Mouse (Mus musculus) midbrain, embryonic 12.5 days (tissue): Measurements from ENCODE around the gene Ctnna2. TPM values are rescaled to one million over a fixed set of nuclear protein-coding genes. Genes with fewer than 3 reads are reported as not detected.
A peak's percentile ranks its signal among the peaks of the same experiment; 100 is the strongest.

Experiments used
- ATAC-seq: fragments of 200-750 bp; cut with Nextera tagmentation; 2 replicates; pipeline ENCODE4 v1.8.0; 2017; ENCODE audit warnings: low read depth, moderate TSS enrichment, moderate library complexity; ENCODE audit not compliant: low FRiP score
- H3K27ac ChIP-seq: fragments of 300-500 bp; sonication (generic); replicated peaks from 2 replicates; pipeline ENCODE4 v1.5.1; 2016; ENCODE audit warnings: mild to moderate bottlenecking
- H3K27me3 ChIP-seq: fragments of 300-500 bp; sonication (generic); 2 replicates; pipeline ENCODE4 v1.6.1; 2016; ENCODE audit warnings: mild to moderate bottlenecking
- H3K36me3 ChIP-seq: fragments of 300-500 bp; sonication (generic); 2 replicates; pipeline ENCODE4 v1.6.1; 2016
- H3K4me1 ChIP-seq: fragments of 300-500 bp; sonication (generic); 2 replicates; pipeline ENCODE4 v1.6.1; 2016
- H3K4me2 ChIP-seq: fragments of 300-500 bp; sonication (generic); replicated peaks from 2 replicates; pipeline ENCODE4 v1.6.1; 2016; ENCODE audit warnings: mild to moderate bottlenecking, moderate library complexity
- H3K4me3 ChIP-seq: fragments of 300-500 bp; sonication (generic); 2 replicates; pipeline ENCODE4 v1.5.1; 2016; ENCODE audit warnings: mild to moderate bottlenecking
- H3K9ac ChIP-seq: fragments of 300-500 bp; sonication (generic); replicated peaks from 2 replicates; pipeline ENCODE4 v1.6.1; 2016; ENCODE audit warnings: mild to moderate bottlenecking, moderate library complexity
- H3K9me3 ChIP-seq: fragments of 300-500 bp; sonication (generic); 2 replicates; pipeline ENCODE4 v1.6.1; 2016; ENCODE audit warnings: mild to moderate bottlenecking
- WGBS: fragments of 180-500 bp; shearing (Covaris S2); methylation state at CpG from one replicate; pipeline ENCODE4 v1.1.7; 2016; 5-methylcytosine and 5-hydroxymethylcytosine counted together
- polyA plus RNA-seq: library from polyadenylated mRNA; unstranded; fragments of >200 nt; fragmentation: Nextera tagmentation; extraction: Ambion mirVana; gene quantifications from 2 replicates; pipeline ENCODE4 v1.2.1, GENCODE M21; 2016

Gene Ctnna2
- polyA plus RNA-seq, 1 experiment from 2014 or later, result 82.0 TPM

GRCm38 (mm10) chr6:77222849-77223638 lies 756.5 kb downstream of the Ctnna2 start:
- Histone ChIP-seq H3K4me2 (peak overlapping the region; percentile 21; the same call in 1 of the 2 replicates), H3K27me3 (no peaks in the 10 kb centered on the region)

DNA sequence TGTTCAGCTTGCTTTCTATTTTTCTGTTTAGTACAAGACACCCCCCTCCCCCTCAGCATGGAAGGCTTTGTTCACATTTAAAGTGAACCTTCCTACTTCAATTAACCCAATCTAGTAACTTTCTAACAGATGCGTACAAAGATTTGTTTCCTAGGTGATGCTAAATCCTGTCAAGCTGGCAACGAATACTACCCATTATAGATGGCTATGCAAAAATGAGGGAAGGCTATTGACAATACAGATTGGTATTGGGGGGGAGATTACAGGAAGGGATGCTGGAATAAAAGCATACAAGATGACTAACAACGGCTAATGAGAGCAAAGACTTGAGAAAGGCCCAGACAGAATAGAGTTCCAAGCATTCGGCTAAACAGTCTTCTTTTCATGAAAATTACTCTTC lies 758.7 kb downstream of the Ctnna2 start:
- Histone ChIP-seq H3K27me3 (no peaks in the 10 kb centered on the region), H3K36me3 (no peaks in the 10 kb centered on the region), H3K4me2 (no peak overlapping the region), H3K27ac (no peak overlapping the region), H3K4me3 (no peak overlapping the region), H3K9me3 (no peaks in the 10 kb centered on the region), H3K4me1 (peaks cover 19% of the 10 kb centered on the region), H3K9ac (no peak overlapping the region)
- 24% methylated on average over 4 of the region's 4 CpGs for WGBS
- peak; percentile 16; the same call in 1 of the 2 replicates for ATAC-seq

More at GRCm38 (mm10) chr6:77222849-77223638, 756.5 kb downstream of the Ctnna2 start:
- peaks cover 19% of the 10 kb centered on the region for H3K4me1 ChIP-seq
- no peaks in the 10 kb centered on the region for H3K36me3 ChIP-seq
- no peak overlapping the region for H3K9ac ChIP-seq
- no peak overlapping the region for H3K27ac ChIP-seq
- WGBS, result 32% methylated on average over 16 of the region's 16 CpGs
- peak; percentile 77 for ATAC-seq
- no peak overlapping the region for H3K4me3 ChIP-seq
- H3K9me3 ChIP-seq, result no peaks in the 10 kb centered on the region

GRCm38 (mm10) chr6:77218875-77219274 lies 760.6 kb downstream of the Ctnna2 start:
- no peaks in the 10 kb centered on the region for H3K36me3 ChIP-seq
- peaks cover 22% of the 10 kb centered on the region for H3K4me1 ChIP-seq
- H3K4me2 ChIP-seq, result no peak overlapping the region
- H3K9me3 ChIP-seq, result no peaks in the 10 kb centered on the region
- no peaks in the 10 kb centered on the region for H3K27me3 ChIP-seq
- no peak for ATAC-seq
- H3K9ac ChIP-seq, result no peak overlapping the region
- no peak overlapping the region for H3K4me3 ChIP-seq
- no peak overlapping the region for H3K27ac ChIP-seq

DNA sequence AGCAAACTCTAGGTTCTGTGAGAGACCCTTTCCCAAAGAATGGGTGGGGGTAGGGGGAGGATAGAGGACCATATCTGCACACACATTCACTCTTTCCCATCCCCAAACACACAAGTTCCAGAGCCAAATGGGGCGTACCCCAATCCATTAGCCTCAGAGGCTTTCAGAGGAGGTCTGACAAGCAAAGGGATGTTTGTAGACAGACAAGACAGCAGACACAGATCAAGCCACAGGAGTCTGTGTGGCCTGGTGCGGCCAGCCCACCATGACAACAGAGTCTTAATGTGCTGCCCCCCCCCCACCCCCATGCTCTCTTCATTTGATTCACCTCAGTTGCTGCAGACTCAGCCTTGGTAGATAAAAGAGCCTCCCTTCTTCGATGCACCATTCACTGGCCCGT lies 764.2 kb downstream of the Ctnna2 start:
- Histone ChIP-seq H3K4me3 (no peak overlapping the region), H3K9me3 (no peaks in the 10 kb centered on the region), H3K27me3 (no peaks in the 10 kb centered on the region), H3K36me3 (no peaks in the 10 kb centered on the region), H3K4me2 (no peak overlapping the region), H3K9ac (no peak overlapping the region), H3K4me1 (peaks cover 8% of the 10 kb centered on the region; the same call in 1 of the 2 replicates), H3K27ac (no peak overlapping the region)
- WGBS, result 65% methylated on average over 4 of the region's 4 CpGs
- ATAC-seq, result no peak

DNA sequence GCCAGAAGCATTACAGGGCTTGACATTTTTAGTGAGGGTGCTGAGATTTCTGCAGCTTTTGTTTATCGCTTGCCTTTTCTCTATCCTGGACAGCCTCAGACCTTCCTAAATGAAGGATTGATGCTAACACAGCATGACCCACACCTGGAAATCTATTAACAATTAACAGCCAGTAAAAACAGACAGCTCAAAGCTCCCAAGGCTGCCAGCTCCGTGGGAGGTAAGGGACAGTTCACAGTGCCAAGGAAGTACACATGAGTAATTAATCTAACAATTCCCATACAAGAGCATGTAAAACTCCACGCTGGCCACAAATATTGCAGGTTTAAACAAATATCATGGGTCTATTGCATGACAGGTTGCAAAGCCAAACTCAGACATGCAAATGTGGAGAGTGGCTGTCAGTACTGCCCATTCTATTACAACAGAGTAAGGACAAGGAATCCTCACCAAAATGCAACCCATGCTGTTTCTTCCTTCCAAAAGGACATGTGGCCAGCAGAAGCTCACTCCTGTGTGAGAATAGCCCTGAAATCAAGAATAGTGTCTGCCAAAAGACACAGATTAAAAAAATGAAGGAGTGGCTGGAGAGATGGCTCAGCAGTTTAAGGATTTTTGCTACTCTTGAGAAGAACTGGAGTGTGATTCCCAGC lies 765.6 kb downstream of the Ctnna2 start:
- 42% methylated on average over 3 of the region's 3 CpGs for whole genome bisulfite sequencing

DNA sequence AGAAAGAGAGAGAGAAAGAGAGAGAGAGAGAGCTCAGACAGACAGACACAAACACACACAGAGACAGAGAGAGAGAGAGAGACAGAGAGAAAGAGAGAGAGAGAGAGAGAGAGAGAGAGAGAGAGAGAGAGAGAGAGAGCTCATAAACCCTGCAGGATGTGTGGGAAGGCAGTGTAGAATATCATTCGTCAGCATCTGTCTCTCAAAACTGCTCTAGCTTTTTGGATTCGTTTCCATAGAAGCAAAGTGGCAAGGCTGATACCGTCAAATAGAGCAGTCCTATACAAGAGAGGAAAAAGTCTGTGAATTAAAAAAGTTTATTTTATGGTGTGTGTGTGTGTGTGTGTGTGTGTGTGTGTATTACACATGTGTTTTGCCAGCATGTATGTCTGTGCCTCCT lies 769.6 kb downstream of the Ctnna2 start:
- no peaks in the 10 kb centered on the region for H3K27me3 ChIP-seq
- WGBS, result 85% methylated on average over 3 of the region's 3 CpGs
- H3K4me1 ChIP-seq, result peaks cover 8% of the 10 kb centered on the region; the same call in 1 of the 2 replicates
- H3K4me3 ChIP-seq, result no peak overlapping the region
- H3K4me2 ChIP-seq, result no peak overlapping the region
- no peak overlapping the region for H3K27ac ChIP-seq
- no peaks in the 10 kb centered on the region for H3K9me3 ChIP-seq
- H3K9ac ChIP-seq, result no peak overlapping the region
- ATAC-seq, result no peak
- H3K36me3 ChIP-seq, result no peaks in the 10 kb centered on the region

More for the DNA sequence above, 765.6 kb downstream of the Ctnna2 start:
- Histone ChIP-seq H3K36me3 (no peaks in the 10 kb centered on the region), H3K4me1 (peaks cover 8% of the 10 kb centered on the region; the same call in 1 of the 2 replicates), H3K27me3 (no peaks in the 10 kb centered on the region), H3K9me3 (no peaks in the 10 kb centered on the region), H3K4me3 (no peak overlapping the region), H3K4me2 (no peak overlapping the region), H3K27ac (no peak overlapping the region), H3K9ac (no peak overlapping the region)
- no peak for ATAC-seq

GRCm38 (mm10) chr6:77209183-77209582 lies 770.3 kb downstream of the Ctnna2 start:
- Histone ChIP-seq H3K4me1 (peaks cover 8% of the 10 kb centered on the region; the same call in 1 of the 2 replicates), H3K9ac (no peak overlapping the region), H3K9me3 (no peaks in the 10 kb centered on the region), H3K4me3 (no peak overlapping the region), H3K36me3 (no peaks in the 10 kb centered on the region), H3K27me3 (no peaks in the 10 kb centered on the region), H3K27ac (no peak overlapping the region), H3K4me2 (no peak overlapping the region)
- no peak for ATAC-seq
- 91% methylated on average over 1 of the region's 1 CpGs for WGBS

- no peaks in the 10 kb centered on the region for H3K36me3 ChIP-seq
- H3K4me3 ChIP-seq, result no peak overlapping the region
- 17% methylated on average over 2 of the region's 2 CpGs for WGBS
- H3K4me2 ChIP-seq, result no peak overlapping the region
- no peak overlapping the region for H3K27ac ChIP-seq
- 0 out of 2 replicates have a peak, but pooled peaks cover 7% of the 10 kb centered on the region for H3K4me1 ChIP-seq
- H3K27me3 ChIP-seq, result no peaks in the 10 kb centered on the region
- no peaks in the 10 kb centered on the region for H3K9me3 ChIP-seq
- no peak overlapping the region for H3K9ac ChIP-seq
- no peak for ATAC-seq
These were observed 780.1 kb downstream of the Ctnna2 start for GRCm38 (mm10) chr6:77199375-77199774.

GRCm38 (mm10) chr6:77196650-77197049 lies 782.8 kb downstream of the Ctnna2 start:
- Histone ChIP-seq H3K36me3 (no peaks in the 10 kb centered on the region), H3K27me3 (no peaks in the 10 kb centered on the region), H3K4me1 (0 out of 2 replicates have a peak, but pooled peaks cover 7% of the 10 kb centered on the region), H3K27ac (no peak overlapping the region), H3K9me3 (no peaks in the 10 kb centered on the region), H3K9ac (no peak overlapping the region), H3K4me3 (no peak overlapping the region), H3K4me2 (no peak overlapping the region)
- ATAC-seq, result no peak
- WGBS, result 91% methylated on average over 3 of the region's 3 CpGs

DNA sequence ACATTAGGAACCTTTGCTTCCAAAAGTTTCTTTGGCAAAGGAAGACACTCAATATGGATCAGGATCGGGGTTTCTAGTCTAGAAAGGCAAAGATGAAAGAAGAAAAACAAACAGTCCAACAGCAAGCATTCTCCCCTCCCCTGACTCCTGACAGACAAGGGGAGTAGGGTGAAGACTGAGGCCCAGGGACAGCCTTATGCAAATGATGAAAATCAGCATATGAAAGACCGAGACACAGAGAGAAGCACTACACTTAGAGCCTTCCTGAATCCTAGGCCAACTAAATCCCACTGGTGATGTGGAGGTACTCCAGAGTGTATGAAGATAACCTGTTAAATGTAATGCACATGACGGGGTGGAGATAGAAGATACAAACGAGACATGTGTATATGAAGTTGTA lies 787.9 kb downstream of the Ctnna2 start:
- Histone ChIP-seq H3K4me2 (no peak overlapping the region), H3K4me3 (no peak overlapping the region), H3K9ac (no peak overlapping the region), H3K27ac (no peak overlapping the region), H3K27me3 (no peaks in the 10 kb centered on the region), H3K9me3 (no peaks in the 10 kb centered on the region), H3K4me1 (0 out of 2 replicates have a peak, but pooled peaks cover 8% of the 10 kb centered on the region), H3K36me3 (no peaks in the 10 kb centered on the region)
- ATAC-seq, result no peak
- 57% methylated on average over 4 of the region's 4 CpGs for WGBS

GRCm38 (mm10) chr6:77188628-77189027 lies 790.9 kb downstream of the Ctnna2 start:
- Histone ChIP-seq H3K36me3 (no peaks in the 10 kb centered on the region), H3K9ac (no peak overlapping the region), H3K27ac (no peak overlapping the region), H3K9me3 (no peaks in the 10 kb centered on the region), H3K4me3 (no peak overlapping the region), H3K4me1 (0 out of 2 replicates have a peak, but pooled peaks cover 8% of the 10 kb centered on the region), H3K4me2 (no peak overlapping the region), H3K27me3 (no peaks in the 10 kb centered on the region)
- peak; percentile 58; the same call in 1 of the 2 replicates for ATAC-seq
- 38% methylated on average over 2 of the region's 2 CpGs for WGBS

DNA sequence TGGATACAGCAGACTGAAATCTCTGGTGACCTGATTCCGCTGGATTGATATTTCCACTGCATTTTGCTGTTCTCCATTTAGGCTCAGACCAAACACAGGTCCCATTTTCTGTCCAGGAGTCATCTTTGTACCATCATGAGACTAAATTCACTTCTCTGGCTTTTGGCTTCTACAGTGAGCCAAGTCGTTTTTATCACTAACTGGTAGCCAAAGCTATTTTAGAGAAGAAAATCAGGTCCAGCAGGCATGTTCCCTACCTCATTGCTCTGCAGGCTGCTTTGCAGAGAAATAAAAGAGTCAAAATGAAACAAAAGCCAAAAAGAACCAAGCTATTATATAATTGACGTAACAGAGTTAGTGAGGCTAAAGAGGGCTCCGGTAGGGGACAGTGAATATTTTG lies 793.7 kb downstream of the Ctnna2 start:
- no peak overlapping the region for H3K9ac ChIP-seq
- no peak for ATAC-seq
- no peak overlapping the region for H3K27ac ChIP-seq
- no peaks in the 10 kb centered on the region for H3K36me3 ChIP-seq
- H3K4me3 ChIP-seq, result no peak overlapping the region
- 0 out of 2 replicates have a peak, but pooled peaks cover 8% of the 10 kb centered on the region for H3K4me1 ChIP-seq
- no peaks in the 10 kb centered on the region for H3K27me3 ChIP-seq
- 85% methylated on average over 4 of the region's 4 CpGs for WGBS
- no peaks in the 10 kb centered on the region for H3K9me3 ChIP-seq
- no peak overlapping the region for H3K4me2 ChIP-seq
